Mouse (Mus musculus) retina, postnatal 1 day (tissue): ENCODE measurements around the gene Spdye4a.
"Not testable (repeated sequence)": the region's sequence is repeated elsewhere in the genome, so short reads cannot be mapped to it uniquely, and the experiment has no call there.

Source experiments
- DNase-seq: peaks from one replicate; pipeline ENCODE4 v3.0.0-alpha.2; 2012

Spdye4a gene

GRCm38 (mm10) chr5:143222287-143222686 is 4.4 kb downstream of the Spdye4a start:
- DNase-seq: no peak

- no peak for DNase-seq
Observed at GRCm38 (mm10) chr5:143220996-143221395, 5.7 kb downstream of the Spdye4a start.

- no peak for DNase-seq
Observed at GRCm38 (mm10) chr5:143213832-143214231, 12.9 kb downstream of the Spdye4a start.

- DNase-seq: no peak
Observed at GRCm38 (mm10) chr5:143205015-143205414, 21.7 kb downstream of the Spdye4a start.

GRCm38 (mm10) chr5:143196506-143196905 is 30.2 kb downstream of the Spdye4a start:
- no peak for DNase-seq

- no peak for DNase-seq
Observed at GRCm38 (mm10) chr5:143195166-143195565, 31.5 kb downstream of the Spdye4a start.

- DNase-seq: not testable (repeated sequence)
Observed at GRCm38 (mm10) chr5:143194747-143195146, 31.9 kb downstream of the Spdye4a start.

GRCm38 (mm10) chr5:143192806-143193205 is 33.9 kb downstream of the Spdye4a start:
- DNase-seq: no peak

- DNase-seq: not testable (repeated sequence)
Observed at GRCm38 (mm10) chr5:143188014-143188413, 38.7 kb downstream of the Spdye4a start.

- DNase-seq: peak; percentile 98
Observed at GRCm38 (mm10) chr5:143180255-143181076, 46.2 kb downstream of the Spdye4a start, which contains the start of the genes Rbak and Spdye4b. Gene Rbak (minus strand): TSS chr5:143180775. Gene Spdye4b (plus strand): TSS chr5:143181017.

- peak; percentile 44 for DNase-seq
Observed at GRCm38 (mm10) chr5:143179179-143179578, 47.5 kb downstream of the Spdye4a start.

- peak; percentile 11 for DNase-seq
Observed at GRCm38 (mm10) chr5:143177541-143178200, 49.0 kb downstream of the Spdye4a start.

- no peak for DNase-seq
Observed at GRCm38 (mm10) chr5:143175970-143176369, 50.7 kb downstream of the Spdye4a start.
